Mouse (Mus musculus) cerebellum, postnatal 14 days (tissue): ENCODE measurements around the gene Pkn3.
A peak's percentile ranks its signal among the peaks of the same experiment; 100 is the strongest.

Experiments
- DNase-seq, 2 experiments: peaks; one replicate each; pipeline ENCODE4 v3.0.0; 2021; ENCODE audit warnings: mixed read lengths in 2 of 2

Pkn3 gene

DNA sequence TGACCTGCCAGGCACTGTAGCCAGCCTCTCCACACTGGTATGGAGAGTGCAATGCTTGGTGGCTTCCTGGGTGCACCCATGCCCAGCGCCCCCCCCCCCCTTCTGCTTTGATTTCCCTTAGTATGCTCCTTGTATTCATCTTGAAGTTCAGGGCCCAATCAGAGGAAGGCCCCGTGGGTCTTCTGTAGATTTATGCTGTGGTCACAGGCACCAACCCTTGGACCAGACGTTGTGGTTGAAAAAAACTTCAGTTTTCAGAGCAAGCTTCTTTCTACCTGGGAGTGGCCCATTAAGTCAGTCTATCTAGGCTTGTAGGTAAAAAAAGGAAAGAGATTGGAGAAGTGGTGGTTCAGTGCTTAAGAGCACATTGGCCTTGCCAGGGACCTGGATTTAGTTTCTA, 13.7 kb upstream of the Pkn3 start:
- DNase-seq: no peak

DNA sequence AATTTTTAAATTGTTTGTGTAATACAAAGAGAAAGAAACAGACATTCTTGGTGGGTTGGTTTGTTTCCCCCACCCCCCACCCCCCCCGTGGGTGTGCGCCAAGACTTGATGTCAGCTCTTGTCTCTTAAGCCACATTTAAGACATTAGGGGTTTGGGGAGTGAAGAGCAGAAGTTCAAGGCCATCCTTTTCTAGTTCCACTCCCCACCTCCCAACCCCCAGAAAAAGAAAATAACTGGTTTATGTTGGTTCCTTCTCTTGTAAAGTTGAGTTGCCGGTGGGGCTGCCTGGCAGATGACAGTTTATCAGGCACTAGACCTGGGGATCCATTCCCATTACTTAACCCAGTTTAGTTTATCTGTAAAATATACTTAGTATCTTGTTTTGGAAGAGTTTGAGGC, 13.2 kb upstream of the Pkn3 start:
- DNase-seq: no peak

DNA sequence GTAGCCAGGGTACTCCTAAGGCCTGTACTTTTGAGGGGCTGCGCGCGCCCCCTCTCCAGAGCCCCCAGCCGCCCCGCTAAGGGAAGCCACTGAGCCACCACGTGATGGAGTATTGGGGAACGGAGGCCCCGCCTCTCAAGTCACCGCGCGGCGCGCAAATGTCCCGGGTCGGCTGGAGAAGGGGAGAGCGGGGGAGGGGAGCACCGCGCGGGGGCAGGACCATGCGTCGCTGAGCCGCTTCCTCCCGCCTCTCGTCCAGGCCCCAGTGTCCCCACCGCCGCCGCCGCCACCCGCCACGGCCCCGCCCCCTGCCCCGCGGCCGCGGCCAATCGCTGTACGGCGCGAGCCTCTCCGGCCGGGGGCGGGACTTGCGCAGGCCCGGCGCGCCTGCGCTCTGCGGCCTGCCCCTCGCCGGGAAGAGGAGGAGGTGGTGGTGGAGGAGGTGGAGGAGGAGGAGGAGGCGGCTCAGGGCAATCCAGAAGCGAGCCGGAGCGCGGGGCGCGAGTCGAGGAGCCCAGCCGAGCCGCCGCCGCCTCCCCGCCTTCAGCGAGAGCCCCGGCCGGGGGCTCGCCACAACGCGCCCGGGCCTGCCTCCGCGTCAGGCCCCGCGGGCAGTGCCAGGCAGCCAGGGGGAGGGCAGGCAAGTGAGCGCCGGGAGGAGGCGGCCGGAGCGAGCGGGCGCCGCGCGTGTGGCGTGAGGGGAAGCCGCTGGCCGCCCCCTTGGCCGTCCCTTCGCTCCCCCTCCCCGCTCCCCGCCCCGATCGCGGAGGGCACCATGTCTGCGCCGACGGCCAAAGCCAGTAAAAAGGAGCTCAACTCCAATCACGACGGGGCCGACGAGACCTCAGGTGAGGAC, 11.2 kb upstream of the Pkn3 start:
- peak; percentile 94 to 96 for DNase-seq

DNA sequence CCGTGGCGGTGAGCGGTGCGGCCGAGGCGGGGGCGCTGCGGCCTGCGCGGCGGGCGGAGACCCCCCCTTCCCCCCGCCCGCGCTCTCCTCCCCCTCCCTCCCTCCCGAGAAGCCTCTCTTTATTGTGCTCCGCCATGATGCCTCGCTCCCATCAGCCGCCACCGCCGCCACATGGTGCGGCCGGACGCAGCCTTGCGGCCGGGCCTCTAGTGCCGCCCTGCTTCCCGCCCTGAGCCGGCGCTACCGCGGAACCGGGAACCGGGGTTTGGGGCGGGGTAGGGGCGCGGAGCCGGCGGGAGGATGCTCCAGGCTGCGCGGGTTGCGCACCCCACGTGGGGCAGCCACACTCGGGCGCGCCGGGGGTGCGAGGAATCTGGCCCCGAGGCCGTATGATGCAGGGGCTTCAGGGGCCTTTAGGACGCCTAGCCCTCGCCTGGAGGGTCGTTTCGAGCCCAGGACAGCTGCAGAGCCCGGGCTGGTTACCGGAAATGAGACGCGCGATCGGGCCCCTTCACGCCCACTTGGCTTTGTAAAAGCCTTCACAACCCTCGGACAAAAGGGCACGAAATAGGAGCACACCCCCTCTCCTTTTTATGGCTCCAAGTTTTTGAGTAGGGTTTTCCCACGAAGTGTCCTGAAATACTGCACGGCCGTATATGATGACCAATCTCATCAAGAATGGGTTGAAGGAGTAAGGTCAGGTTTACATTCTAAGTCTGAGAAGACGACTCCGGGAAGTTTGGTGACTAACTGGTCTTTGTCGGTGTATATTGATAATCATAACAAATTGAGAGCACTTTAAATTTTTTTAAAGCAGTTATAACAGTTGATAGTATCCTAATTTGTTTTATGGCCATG, 10.2 kb upstream of the Pkn3 start:
- DNase-seq: peak; percentile 66

DNA sequence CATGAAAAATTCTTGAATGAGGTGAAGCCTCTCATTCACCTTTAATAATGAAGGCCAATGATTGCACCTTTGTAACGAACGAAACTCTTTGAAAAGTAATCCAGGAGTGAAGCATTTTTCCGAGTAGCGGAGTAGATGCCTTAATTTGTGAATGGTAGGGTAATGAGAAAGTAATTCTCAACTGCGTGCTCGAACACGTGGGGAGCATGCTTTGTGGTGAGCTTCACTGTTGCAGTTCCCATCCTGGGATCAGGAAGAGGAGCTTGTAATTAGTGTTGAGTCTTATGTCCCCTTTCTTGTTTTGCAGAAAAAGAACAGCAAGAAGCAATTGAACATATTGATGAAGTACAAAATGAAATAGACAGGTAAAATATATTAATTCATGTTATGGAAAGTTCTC, 9.5 kb upstream of the Pkn3 start:
- no peak for DNase-seq

DNA sequence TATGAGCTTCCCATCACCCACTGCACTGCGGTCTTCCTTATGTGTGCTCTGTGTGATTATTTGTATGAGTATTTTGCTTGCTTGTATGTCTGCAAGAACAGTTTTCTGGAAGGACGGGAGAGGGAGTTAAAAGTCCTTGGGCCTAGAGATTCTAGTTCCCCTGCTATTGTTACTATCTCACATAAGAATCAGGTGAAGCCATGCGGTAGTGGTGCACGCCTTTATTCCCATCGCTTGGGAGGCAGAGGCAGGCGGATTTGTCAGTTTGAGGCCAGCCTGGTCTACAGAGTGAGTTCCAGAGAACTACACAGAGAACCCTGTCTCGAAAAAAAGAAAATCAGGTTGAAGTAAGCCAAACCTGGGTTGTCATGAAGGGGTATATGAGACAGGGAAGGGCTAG, 4.6 kb upstream of the Pkn3 start:
- no peak for DNase-seq

DNA sequence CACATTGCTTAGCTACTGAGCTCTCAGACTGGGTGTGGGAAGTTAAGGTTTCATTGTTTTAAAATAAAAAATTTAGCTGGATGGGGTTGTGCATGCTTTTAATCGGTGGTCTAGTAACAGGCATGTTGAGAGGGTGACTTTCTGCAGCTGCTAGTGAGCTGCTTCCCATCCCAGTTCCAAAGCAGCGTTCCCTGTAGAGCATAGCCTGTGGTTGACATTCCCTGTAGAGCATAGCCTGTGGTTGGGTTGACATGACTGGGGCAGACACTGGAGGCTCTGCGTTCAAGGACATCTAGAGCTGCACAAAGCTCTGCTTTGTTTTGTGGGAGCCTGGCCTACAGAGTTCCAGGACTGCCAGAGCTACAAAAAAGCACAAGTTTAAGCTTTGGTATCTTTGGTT, 4.2 kb upstream of the Pkn3 start:
- no peak for DNase-seq

DNA sequence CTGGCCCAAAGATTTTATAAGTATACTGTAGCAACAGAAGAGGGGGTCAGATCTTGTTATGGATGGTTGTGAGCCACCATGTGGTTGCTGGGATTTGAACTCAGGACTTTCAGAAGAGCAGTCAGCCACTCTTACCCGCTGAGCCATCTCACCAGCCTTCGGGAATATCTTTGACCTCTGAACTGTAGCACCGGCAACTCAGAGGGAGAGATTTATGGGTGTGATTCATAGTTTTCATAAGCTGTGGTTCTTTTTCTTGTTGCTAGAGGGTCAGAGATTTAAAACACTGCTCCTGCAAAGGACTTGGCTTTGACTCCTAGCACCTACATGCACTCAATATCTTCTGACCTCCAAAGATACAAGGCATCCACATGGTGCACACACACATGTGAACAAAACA, 1.9 kb upstream of the Pkn3 start:
- no peak for DNase-seq

DNA sequence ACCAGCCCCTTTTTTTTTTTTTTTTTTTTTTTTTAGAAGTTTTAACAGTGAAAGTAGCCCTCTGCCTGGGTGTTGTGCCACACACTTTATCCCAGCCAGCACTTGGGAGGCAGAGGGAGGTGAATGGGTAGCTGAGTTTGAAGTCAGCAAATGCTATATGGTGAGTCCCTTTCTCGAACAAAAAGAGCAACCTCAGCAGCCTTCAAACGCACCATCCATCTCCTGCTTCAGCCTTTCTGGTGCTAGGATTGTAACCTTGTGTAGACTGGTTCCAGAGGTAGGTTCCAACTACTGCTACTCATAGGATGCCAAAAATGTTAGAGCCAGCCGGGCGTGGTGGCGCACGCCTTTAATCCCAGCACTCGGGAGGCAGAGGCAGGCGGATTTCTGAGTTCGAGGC, 1.0 kb upstream of the Pkn3 start:
- no peak for DNase-seq

DNA sequence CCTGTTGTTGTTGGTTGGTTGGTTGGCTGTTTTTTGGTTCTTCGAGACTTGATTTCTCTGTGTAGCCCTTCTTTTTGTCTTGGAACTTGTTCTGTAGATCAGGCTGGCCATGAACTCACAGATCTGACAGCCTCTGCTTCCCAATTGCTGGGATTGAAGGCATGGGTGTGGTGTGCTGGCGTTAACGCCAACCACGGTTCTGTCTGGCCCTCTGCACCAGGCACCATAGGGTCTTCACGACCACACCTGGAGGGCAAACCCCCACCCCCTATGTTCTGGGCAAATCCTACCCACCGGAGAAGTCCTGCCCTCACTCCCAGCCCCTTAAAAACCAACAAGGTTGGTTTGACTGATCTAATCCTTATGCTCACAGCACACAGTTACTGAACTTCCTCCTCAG, 525 bp upstream of the Pkn3 start:
- no peak for DNase-seq

DNA sequence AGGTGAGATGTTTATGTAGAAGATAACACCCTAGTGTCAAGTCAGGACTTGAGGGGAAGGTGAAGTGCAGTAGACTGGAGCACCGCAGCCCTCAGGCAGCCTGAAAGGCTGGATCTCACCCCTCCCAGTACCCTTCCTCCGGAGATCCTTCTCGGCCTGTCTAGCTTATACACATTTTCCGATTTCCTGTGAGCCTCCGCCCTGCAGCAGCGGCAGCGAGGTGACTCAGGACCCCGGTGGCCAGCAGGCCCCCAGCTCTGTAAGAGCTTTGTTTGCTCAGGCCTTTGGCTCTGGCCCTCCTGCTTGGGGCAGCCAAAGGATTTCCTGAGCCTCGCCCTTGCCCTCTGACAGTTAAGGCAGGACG, 847 bp downstream of the Pkn3 start:
- DNase-seq: no peak

DNA sequence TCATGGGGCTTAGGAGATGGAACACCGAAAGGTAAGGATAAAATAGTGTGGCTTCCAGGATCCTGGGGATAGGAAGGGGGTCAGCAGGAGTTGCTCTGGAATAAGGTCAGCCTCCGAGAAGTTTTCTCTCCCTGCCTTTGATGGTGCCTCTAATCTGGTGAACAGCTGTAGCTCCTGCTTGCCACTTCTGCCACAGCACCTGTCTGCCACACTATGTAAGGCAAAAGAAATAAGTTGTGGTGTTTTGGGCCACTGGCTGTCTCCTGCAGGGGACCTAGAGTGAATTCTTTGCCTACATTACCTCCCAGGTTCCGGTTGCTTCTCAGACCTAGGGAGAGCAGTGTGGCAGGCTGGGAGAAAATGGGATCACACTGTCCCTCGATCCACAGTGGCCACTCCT, 1.3 kb downstream of the Pkn3 start:
- DNase-seq: no peak

DNA sequence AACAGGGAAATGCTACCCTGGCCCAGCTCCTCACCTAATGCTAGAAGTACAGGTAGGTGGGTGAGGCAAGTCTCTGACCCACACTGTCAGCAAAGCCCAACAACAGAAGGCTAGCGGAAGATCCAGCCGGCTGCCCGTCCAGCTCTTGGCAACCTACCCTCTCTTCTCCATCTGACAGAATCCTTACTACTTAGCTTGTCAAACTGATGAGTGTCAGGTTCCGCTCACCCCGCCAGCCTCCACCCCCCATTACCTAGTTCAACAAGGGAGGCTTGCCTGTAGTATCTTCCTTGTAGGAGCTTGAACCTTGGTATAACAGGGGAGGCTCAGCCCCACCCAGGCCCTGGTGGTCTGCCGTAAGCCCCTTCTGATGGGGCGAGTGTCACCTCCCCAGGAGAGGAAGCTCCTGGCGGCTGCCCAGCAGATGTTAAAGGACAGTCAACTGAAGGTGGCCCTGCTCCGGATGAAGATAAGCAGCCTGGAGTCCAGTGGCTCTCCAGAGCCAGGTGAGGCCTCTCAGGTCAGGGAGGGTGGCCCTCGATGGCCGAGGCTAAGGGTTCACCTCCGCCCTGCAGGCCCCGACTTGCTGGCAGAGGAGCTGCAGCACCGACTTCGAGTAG, 2.8 kb downstream of the Pkn3 start:
- no peak for DNase-seq

DNA sequence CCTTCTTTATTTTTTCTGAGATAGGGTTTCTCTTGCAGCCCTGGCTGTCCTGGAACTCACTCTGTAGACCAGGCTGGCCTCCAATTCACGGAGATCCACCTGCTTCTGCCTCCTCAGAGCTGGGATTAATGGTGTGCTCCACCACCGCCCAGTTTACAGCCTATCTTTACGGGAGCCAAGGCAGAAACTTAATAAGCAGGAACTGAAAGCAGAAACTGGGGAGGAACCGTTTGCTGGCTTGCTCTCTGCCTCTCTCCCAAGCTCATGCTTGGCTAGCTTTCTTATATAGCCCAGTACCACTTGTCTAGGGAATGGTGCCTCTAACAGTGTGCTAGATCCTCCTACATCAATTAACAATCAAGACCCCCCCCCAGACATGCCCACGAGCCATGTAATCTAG, 6.6 kb downstream of the Pkn3 start:
- no peak for DNase-seq

DNA sequence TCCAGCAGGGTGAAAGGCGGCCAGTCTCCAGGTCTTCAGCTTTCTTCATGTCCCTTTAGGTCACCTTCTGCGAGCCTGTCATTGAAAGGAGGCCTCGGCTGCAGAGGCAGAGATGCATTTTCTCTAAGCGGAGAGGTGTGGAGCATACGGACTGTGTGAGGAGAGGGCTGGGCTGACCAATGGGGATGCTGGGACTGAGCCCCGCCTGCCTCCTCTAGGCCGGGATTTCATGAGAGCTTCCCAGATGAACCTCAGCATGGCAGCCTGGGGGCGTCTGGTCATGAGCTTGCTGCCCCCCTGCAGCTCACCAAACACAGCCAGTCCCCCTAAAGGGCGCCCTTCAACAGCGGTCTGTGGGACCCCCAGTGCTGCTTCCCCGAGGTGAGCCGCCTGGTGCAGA, 7.1 kb downstream of the Pkn3 start:
- DNase-seq: no peak

DNA sequence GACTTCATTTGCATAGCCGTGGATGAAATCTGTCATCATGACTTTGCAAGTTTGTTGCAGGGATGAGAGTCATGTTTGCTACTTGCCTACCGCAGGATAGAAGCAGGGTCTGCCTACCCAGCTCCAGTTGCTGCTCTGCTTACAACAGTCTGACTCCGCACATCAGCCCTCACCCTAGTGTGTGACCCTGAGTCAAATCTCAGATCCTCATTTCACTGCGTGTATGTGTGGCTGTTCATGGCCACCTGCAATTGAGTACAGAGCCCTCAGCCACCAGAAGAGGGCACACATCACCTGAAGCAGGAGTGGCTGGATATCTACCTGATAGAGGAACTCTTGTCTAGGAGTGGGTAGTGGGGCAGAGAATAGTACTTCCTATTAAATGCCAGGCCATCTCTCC, 9.8 kb downstream of the Pkn3 start:
- DNase-seq: no peak

DNA sequence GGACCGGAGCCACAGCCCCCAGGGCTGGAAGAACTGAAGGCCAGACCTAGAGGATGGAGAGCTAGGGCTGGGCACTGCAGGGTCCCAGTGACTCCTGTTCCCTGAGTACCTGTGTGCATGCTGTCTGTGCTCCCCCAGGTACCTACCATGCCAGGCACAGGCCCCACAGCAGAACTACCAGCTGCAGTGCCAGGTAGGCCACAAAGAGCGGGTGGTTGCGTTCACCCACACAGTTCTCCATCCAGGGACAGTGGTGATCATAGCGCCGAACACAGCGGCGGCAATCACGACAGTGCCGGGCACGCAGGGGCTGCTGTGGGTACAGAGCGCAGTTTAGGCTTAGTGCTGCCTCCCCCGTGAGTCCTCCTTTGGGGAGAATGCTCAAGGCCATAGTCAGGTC, 14.0 kb downstream of the Pkn3 start:
- no peak for DNase-seq

DNA sequence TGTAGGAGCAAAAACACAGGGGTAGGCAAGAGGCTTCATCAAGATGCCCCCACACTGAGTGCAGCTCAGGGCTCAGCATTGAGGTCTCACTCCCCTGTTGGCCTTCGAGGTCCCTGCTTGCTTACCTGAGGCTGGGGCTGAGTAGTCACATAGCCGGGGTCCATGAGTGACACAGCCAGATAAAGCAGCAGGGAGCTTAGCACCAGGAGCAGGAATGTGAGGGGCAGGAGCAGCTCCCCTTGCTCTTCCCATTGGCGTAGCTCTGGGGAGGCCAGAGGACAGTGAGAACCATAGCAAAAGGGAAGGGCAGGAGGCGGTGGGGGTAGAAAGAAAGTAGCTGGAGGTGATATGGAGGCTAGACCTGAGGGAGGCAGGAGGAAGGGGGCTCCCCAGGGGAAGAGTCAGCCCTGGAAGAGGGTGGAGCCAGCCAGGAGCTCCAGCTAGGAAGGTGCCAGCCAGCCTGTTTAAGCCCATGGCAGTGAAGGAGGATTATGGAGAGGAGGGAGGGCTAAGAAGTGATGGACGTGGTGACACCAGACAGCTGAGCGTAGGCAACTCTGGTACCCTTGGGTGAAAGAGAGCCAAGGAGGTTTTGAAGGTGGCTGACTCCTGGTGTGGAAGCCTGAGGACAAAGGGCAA, 14.9 kb downstream of the Pkn3 start:
- DNase-seq: no peak

DNA sequence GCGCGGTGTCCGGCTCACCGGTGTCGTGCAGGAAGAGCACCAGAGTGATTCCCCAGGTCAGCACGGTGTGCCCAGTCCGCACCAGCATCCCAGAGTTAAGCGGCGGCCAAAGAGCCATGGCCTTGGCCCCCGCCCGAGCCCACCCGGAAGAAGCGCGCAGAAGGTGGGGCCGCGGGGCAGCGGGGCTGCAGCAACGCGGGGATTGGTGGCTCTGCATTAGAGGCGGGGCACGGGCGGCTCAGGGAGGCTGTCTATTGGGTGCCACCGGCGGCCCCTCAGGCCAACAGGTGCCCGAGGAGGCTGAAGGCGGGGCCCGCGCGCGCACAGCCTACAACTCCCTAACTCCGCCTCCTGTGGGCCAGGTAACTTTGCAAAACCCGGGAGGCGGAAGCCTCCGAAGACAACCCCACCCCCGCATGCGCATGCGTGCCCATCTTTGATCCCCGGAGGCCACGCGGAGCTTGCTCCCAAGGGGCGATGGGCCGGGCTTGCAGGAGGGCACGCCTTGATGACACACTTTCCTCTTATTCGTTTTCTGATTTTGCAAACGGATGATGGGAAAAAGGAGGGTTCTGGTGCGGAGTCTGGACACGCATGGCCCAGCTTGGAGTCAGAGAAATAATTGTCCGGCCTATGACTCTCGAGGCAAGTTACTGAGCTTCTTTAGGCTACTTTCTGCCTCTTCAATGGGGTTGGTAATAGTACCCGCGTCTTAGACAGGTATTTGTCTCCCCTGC, 16.2 kb downstream of the Pkn3 start, which contains the start of gene Zdhhc12:
Gene Zdhhc12 (minus strand): TSS at position 178 of the 737 bp plus-strand sequence.
- DNase-seq: peak; percentile 92 to 95

DNA sequence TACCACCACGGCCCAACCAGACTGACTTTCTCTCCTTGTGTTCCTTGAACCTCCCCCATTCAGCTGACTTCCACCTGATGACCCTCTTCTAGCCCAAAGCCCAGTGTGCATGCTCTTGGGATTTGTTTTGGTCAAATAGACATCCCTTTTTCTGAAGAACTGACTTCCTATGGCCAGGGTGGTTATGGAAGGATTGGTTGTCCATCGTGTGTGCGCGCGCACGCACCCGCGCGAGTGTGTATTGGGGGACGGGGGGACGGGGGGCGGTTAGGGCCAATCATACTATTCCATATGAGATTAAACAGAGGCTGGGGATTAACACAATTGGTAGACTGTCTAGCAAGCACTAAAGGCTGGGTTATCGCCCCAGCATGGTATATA, 16.7 kb downstream of the Pkn3 start:
- no peak for DNase-seq

DNA sequence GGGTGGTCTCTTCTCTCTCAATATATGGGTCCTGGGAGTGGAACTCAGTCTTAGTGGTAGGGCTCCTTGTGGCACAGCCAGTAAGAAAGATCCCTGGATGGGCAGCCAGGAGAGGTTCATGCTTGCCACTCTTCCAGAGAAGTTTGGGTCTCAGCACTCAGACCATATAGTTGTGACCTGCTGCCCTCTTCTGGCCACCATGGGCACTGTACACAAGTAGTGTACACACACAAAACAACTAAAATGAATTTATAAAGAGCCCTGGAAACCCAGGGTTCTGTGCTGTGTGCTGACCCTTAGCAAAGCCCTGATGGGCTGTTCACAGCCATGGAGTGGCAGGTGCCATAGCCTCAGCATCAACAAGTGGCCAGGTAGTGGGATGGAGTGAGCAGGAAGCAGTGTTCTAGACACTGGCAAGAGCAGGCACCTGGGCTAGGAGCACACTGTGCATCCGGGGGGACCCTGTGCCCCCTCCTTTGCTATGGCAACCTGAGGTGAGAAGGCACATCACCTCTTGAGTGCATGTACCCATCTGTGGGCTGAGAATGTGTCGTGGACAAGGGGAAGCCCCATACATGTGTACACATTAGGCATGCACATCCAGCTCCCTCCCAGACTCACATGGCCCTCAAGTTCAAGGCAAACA, 18.5 kb downstream of the Pkn3 start:
- peak; percentile 73 to 79 for DNase-seq

DNA sequence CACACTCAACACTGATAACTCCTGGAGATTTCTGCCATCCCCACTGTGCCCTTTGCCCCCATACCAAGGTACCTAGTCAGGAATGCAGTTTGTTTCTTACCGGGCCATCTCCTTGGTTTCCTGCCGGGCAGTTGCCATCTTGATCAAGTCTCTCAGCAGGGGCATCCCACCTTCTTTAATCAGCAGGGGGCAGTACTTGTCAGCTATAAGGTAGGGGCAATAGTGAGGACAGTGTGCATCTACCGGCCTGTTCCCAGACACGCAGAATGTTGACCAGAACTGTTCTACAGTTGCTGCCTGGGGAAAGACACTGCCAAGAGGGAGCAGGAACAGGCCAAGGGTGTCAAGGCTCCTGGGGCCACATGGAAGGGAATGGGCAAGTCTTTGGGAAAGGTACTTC, 22.7 kb downstream of the Pkn3 start:
- no peak for DNase-seq
